Mouse (Mus musculus): Measurements from ENCODE around the gene Fnd3c2. TPM values are rescaled to one million over a fixed set of nuclear protein-coding genes. Genes with fewer than 3 reads are reported as not detected.
"Not testable (repeated sequence)": the region's sequence is repeated elsewhere in the genome, so short reads cannot be mapped to it uniquely, and the experiment has no call there.

Gene Fnd3c2
- total RNA-seq (2021) = not detected

GRCm38 (mm10) chrX:106255276-106255675 lies at the start of gene Fnd3c2:
Gene Fnd3c2, minus strand, starts transcription at chrX:106255376.
- no peak for DNase-seq
- intact Hi-C loops (cut with DNase I) = no loop called here

DNA sequence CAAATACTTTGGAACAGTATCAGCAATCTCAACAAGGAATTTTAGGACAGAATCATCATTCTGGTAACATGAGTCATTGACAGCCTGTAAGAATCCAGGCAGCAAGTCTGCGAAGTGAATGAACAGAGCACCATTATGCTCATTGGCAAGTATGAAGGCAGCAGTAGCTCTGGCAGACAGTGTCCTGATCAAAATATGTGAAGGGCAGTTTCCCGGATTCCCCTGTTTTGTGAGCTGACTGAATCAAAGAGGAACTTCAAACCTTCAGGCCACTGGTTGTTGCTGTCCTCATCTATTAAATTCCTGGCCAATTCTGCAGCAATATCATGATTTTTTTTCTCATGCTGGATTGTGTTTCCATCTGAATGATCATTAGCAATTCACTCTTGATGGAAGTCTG lies 29.3 kb upstream of the Fnd3c2 start:
- no peak for DNase-seq
- intact Hi-C loops (cut with DNase I) = no loop called here

GRCm38 (mm10) chrX:106221058-106221457 lies 34.1 kb downstream of the Fnd3c2 start, which contains the start of gene Taf9b:
Gene Taf9b, minus strand, starts transcription at chrX:106221158.
- intact Hi-C loops (cut with DNase I) = no loop called here
- no peak for DNase-seq

DNA sequence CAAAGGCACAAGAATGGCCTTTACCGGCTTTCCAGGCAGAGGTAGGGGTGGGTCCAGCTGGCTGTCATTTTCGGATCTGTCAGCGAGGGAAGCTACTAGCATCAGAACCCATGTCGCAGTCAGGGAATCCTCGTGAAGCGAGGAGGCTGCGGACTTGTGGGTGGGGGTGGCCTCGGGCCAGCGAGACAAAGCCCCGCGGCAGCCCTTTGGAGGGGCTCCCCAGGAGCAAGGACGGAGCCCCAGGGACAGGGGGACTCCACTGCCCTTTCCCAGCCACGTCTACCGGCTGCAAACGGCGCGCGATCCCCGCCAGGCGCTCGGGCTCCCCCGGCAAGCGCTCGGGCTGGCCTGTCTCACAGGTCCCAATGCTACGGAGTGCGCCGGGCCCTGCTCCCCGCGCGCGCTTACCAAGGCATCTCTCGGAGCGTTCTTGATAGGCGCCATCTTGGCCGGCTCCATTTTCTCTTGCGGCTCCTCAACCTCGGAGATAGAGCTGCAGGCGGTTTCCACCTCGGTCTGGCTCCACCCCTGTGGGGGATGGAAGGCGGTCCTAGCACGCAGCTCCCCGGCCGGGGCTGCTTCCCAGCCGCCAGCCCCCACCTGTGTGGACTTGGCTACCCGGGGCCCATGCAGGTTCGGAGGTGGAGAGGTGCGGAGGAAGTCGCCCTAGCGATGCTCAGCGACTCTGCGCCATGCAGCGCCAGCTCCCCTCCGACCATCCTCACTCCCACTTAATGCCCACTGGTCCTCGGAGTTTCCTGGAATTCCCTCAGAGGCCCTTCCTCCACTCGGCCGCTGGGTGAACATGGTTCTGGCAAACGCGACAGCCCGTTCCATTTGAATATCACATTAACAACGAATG lies 35.8 kb downstream of the Fnd3c2 start:
- intact Hi-C loops (cut with DNase I) = no loop called here
- peak; percentile 63 to 67 for DNase-seq

DNA sequence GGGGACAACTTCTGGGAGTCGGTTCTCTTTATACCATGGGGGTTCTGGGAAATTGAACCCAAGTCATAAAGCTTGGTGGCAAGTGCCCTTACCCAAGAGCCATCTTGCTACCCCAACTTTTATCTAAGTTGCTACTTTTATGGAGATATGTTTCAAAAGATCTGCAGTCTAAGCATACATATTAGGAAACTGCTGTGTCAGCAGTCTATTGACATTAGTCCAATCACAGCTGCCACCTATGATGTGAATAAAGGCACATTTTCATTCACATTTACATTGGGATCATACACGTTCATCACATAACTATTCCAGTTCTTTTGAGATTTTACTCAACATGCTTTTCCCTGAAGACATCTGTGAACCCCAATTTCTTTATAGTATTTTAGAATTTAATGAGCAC lies 46.1 kb downstream of the Fnd3c2 start:
- no peak for DNase-seq
- intact Hi-C loops (cut with DNase I) = no loop called here

GRCm38 (mm10) chrX:106198904-106199303 lies 56.3 kb downstream of the Fnd3c2 start:
- intact Hi-C loops (cut with DNase I) = no loop called here
- no peak for DNase-seq

DNA sequence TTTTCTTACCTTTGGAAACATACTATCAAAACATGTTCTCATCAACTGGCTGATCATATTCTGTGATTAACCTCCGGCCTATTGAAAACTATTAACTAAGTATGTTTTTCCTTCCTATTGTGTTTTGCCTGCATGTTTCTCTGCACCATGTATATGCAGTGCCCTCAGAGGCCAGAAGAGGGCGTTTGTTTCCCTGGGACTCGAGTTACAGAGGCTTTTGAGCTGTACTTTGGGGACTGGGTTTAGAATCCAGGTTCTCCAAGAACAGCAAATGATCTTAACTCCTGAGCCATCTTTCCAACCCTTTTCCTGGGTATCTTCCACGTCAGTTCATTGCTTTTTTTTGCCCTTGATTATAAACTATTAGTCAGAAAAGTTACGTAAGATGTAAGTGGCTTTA lies 57.9 kb downstream of the Fnd3c2 start:
- DNase-seq = no peak
- intact Hi-C loops (cut with DNase I) = no loop called here

GRCm38 (mm10) chrX:106194361-106194760 lies 60.8 kb downstream of the Fnd3c2 start:
- intact Hi-C loops (cut with DNase I); DNase-seq: not testable (repeated sequence)

GRCm38 (mm10) chrX:106190091-106190490 lies 65.1 kb downstream of the Fnd3c2 start:
- no peak for DNase-seq
- intact Hi-C loops (cut with DNase I) = no loop called here

- DNase-seq = no peak
- intact Hi-C loops (cut with DNase I) = loop anchor here (5.0 to 10.0 kb wide), 2 partner anchors 162 to 265 kb away; partner anchors contain the start of genes Atp7a and Atrx
Measured at GRCm38 (mm10) chrX:106189356-106189755, 65.8 kb downstream of the Fnd3c2 start.

- intact Hi-C loops (cut with DNase I) = loop anchor here (5.0 to 10.0 kb wide), 2 partner anchors 160 to 263 kb away; partner anchors contain the start of genes Atp7a and Atrx
- peak in 1 of 2 experiments; percentile 2 for DNase-seq
Measured at GRCm38 (mm10) chrX:106187737-106188136, 67.4 kb downstream of the Fnd3c2 start.

DNA sequence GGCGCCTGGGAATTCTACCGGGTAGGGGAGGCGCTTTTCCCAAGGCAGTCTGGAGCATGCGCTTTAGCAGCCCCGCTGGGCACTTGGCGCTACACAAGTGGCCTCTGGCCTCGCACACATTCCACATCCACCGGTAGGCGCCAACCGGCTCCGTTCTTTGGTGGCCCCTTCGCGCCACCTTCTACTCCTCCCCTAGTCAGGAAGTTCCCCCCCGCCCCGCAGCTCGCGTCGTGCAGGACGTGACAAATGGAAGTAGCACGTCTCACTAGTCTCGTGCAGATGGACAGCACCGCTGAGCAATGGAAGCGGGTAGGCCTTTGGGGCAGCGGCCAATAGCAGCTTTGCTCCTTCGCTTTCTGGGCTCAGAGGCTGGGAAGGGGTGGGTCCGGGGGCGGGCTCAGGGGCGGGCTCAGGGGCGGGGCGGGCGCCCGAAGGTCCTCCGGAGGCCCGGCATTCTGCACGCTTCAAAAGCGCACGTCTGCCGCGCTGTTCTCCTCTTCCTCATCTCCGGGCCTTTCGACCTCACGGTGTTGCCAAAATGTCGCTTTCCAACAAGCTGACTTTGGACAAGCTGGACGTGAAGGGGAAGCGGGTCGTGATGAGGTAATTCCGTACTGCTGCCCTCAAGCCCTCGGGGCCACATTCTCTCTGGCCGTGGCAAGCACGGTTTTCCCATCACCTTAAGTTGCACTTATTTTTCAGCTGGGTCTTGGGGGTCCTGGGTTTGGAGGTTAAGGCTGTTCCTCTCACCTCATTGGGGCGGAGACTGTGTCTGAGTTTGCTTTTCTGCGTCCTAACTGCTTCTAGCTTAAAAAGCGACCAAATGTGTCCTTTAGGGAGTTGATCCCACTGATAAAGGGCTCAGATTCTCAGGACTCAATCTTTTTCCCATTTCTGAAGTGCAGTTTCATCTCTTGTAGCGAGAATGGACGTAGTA lies 68.2 kb downstream of the Fnd3c2 start, which contains the start of gene Pgk1:
Gene Pgk1, plus strand, starts transcription at position 388 of the 937 bp plus-strand sequence.
- peak; percentile 74 to 85 for DNase-seq
- intact Hi-C loops (cut with DNase I) = loop anchor here (5.0 to 10.0 kb wide), 2 partner anchors 160 to 262 kb away; partner anchors contain the start of genes Atp7a and Atrx

DNA sequence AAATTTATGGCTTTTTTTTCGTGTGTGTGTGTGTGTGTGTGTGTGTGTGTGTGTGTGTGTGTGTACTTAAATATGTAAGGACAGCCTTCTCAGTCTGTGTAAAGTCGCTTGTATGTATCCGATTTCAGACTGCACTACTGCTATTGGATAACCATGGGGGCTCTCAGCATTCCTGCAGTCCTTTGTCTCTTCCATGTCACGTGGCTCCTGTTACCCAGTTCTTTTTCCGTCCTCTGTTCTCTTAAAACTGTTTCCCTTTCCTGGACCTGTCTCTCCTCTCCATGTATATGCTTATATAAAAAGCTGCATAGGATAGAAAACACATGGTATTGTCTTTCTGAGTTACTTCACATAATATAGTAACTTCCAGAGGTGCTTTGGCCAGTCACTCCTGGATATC lies 69.5 kb downstream of the Fnd3c2 start:
- no peak for DNase-seq
- intact Hi-C loops (cut with DNase I) = loop anchor here (5.0 to 10.0 kb wide), 2 partner anchors 158 to 261 kb away; partner anchors contain the start of genes Atp7a and Atrx

Other genes starting within 250 kb of the Fnd3c2 start
- gene Magt1, start 243.5 kb downstream of the Fnd3c2 start, total RNA-seq (2021) = 10 to 100 TPM; 38.7 to 54.0 TPM
- gene Cox7b, start 239.7 kb downstream of the Fnd3c2 start, total RNA-seq (2021) = 1,000 to 10,000 TPM; 1,680 to 1,775 TPM
- gene Atp7a, start 228.1 kb downstream of the Fnd3c2 start, total RNA-seq (2021) = 10 to 100 TPM in 1 of 2 experiments, 1 to 10 TPM in 1; 7.5 to 10.5 TPM
- gene Tlr13, start 112.2 kb downstream of the Fnd3c2 start, total RNA-seq (2021) = 1 to 10 TPM; 1.4 to 1.7 TPM
- gene Pgk1, start 68.3 kb downstream of the Fnd3c2 start, total RNA-seq (2021) = 100 to 1,000 TPM; 485 to 546 TPM
- 10 to 100 TPM in 1 of 2 experiments, 1 to 10 TPM in 1; 7.7 to 10.3 TPM for gene Taf9b, start 34.2 kb downstream of the Fnd3c2 start, total RNA-seq (2021)
- gene Fndc3c1, start 230.0 kb upstream of the Fnd3c2 start, total RNA-seq (2021) = not detected

All from heart, postnatal 36 days (tissue).